Mouse (Mus musculus) lung, postnatal 0 days (tissue): ENCODE measurements around the gene Kmo. TPM values are rescaled to one million over a fixed set of nuclear protein-coding genes. Genes with fewer than 3 reads are reported as not detected.

Experiments
- ATAC-seq: fragments of 200-750 bp; cut with Nextera tagmentation; 2 replicates; pipeline ENCODE4 v1.8.0; 2017; ENCODE audit warnings: moderate library complexity
- DNase-seq: peaks from one replicate; pipeline ENCODE4 v3.0.0-alpha.2; 2016; ENCODE audit warnings: low spot score
- H3K27ac ChIP-seq: fragments of 300-500 bp; sonication (generic); 2 replicates; pipeline ENCODE4 v1.5.1; 2014; ENCODE audit warnings: antibody characterized with exemption, mild to moderate bottlenecking, low read length, mixed read lengths
- H3K27me3 ChIP-seq: fragments of 300-500 bp; sonication (generic); replicated peaks from 2 replicates; pipeline ENCODE4 v1.6.1; 2014; ENCODE audit warnings: low read length, mixed read lengths; ENCODE audit not compliant: insufficient read depth
- H3K36me3 ChIP-seq: fragments of 300-500 bp; sonication (generic); 2 replicates; pipeline ENCODE4 v1.6.1; 2014; ENCODE audit warnings: low read length, mixed read lengths; ENCODE audit not compliant: insufficient read depth
- H3K4me1 ChIP-seq: fragments of 300-500 bp; sonication (generic); 2 replicates; pipeline ENCODE4 v1.6.1; 2014; ENCODE audit warnings: antibody characterized with exemption, low read depth, low read length, mixed read lengths; ENCODE audit not compliant: insufficient read depth
- H3K4me2 ChIP-seq: fragments of 300-500 bp; sonication (generic); replicated peaks from 2 replicates; pipeline ENCODE4 v1.6.1; 2014; ENCODE audit warnings: low read depth, mild to moderate bottlenecking, low read length, moderate library complexity, mixed read lengths
- H3K4me3 ChIP-seq: fragments of 300-500 bp; sonication (generic); 2 replicates; pipeline ENCODE4 v1.5.1; 2014; ENCODE audit warnings: low read depth, low read length
- H3K9ac ChIP-seq: fragments of 300-500 bp; sonication (generic); replicated peaks from 2 replicates; pipeline ENCODE4 v1.6.1; 2014; ENCODE audit warnings: low read depth, mild to moderate bottlenecking
- H3K9me3 ChIP-seq: fragments of 300-500 bp; sonication (generic); 2 replicates; pipeline ENCODE4 v1.6.1; 2016; ENCODE audit warnings: low read length, mixed read lengths
- CTCF ChIP-seq: IDR thresholded peaks from 2 replicates; pipeline ENCODE4 v1.5.1; 2016; ENCODE audit warnings: antibody characterized with exemption, mild to moderate bottlenecking
- EP300 ChIP-seq: IDR thresholded peaks from 2 replicates; pipeline ENCODE4 v1.6.1; 2016; ENCODE audit warnings: antibody characterized with exemption, mild to moderate bottlenecking, control low read depth
- WGBS: fragments of 180-500 bp; shearing (Covaris S2); extraction: QIAGEN DNeasy Blood & Tissue Kit; methylation state at CpG from one replicate; pipeline ENCODE4 v1.1.7; 2014; 5-methylcytosine and 5-hydroxymethylcytosine counted together
- polyA plus RNA-seq: library from polyadenylated mRNA; unstranded; fragments of >200 nt; fragmentation: Nextera tagmentation; extraction: Ambion mirVana; gene quantifications from 2 replicates; pipeline ENCODE4 v1.2.1, GENCODE M21; 2015

Gene Kmo
- polyA plus RNA-seq, 1 experiment from 2014 or later = 0.21 TPM

GRCm38 (mm10) chr1:175643496-175644265 lies 23.5 kb downstream of the Kmo start:
- no peak overlapping the region for H3K27ac ChIP-seq
- no peak overlapping the region for H3K4me2 ChIP-seq
- no peak overlapping the region for H3K4me3 ChIP-seq
- H3K9me3 ChIP-seq = no peaks in the 10 kb centered on the region
- no peak overlapping the region for H3K9ac ChIP-seq
- no peaks in the 10 kb centered on the region for H3K4me1 ChIP-seq
- DNase-seq = no peak
- TF ChIP-seq CTCF (no peak), EP300 (no peak)
- 50% methylated on average over 5 of the region's 5 CpGs for WGBS
- no peaks in the 10 kb centered on the region for H3K36me3 ChIP-seq
- H3K27me3 ChIP-seq = no peaks in the 10 kb centered on the region
- ATAC-seq = no peak

- Histone ChIP-seq H3K36me3 (no peaks in the 10 kb centered on the region), H3K4me2 (no peak overlapping the region), H3K4me1 (no peaks in the 10 kb centered on the region), H3K27me3 (no peaks in the 10 kb centered on the region), H3K4me3 (no peak overlapping the region), H3K9ac (no peak overlapping the region), H3K27ac (no peak overlapping the region), H3K9me3 (no peaks in the 10 kb centered on the region)
- no peak for ATAC-seq
- whole genome bisulfite sequencing = 32% methylated on average over 9 of the region's 9 CpGs
- no peak for DNase-seq
- TF ChIP-seq CTCF (no peak), EP300 (no peak)
Measured at GRCm38 (mm10) chr1:175646952-175647351, 26.8 kb downstream of the Kmo start.

- H3K4me2 ChIP-seq = no peak overlapping the region
- no peaks in the 10 kb centered on the region for H3K27me3 ChIP-seq
- no peak overlapping the region for H3K4me3 ChIP-seq
- H3K9me3 ChIP-seq = no peaks in the 10 kb centered on the region
- no peaks in the 10 kb centered on the region for H3K4me1 ChIP-seq
- H3K27ac ChIP-seq = no peak overlapping the region
- 92% methylated on average over 4 of the region's 4 CpGs for WGBS
- DNase-seq (no peak), ATAC-seq (no peak)
- no peak for TF ChIP-seq EP300
- TF ChIP-seq CTCF = no peak
- H3K36me3 ChIP-seq = no peaks in the 10 kb centered on the region
- no peak overlapping the region for H3K9ac ChIP-seq
Measured at GRCm38 (mm10) chr1:175648615-175649014, 28.4 kb downstream of the Kmo start.

GRCm38 (mm10) chr1:175659900-175660299 lies 39.7 kb downstream of the Kmo start:
- Histone ChIP-seq H3K27me3 (no peaks in the 10 kb centered on the region), H3K9me3 (no peaks in the 10 kb centered on the region), H3K9ac (no peak overlapping the region), H3K4me3 (no peak overlapping the region), H3K36me3 (no peaks in the 10 kb centered on the region), H3K27ac (no peak overlapping the region), H3K4me1 (no peaks in the 10 kb centered on the region), H3K4me2 (no peak overlapping the region)
- no peak for TF ChIP-seq CTCF
- TF ChIP-seq EP300 = no peak
- DNase-seq (no peak), ATAC-seq (no peak)
- 86% methylated on average over 4 of the region's 4 CpGs for WGBS

GRCm38 (mm10) chr1:175668666-175669405 lies 48.7 kb downstream of the Kmo start:
- ATAC-seq = no peak; the same call in 1 of the 2 replicates

GRCm38 (mm10) chr1:175669456-175669855 lies 49.3 kb downstream of the Kmo start:
- Histone ChIP-seq H3K9me3 (no peaks in the 10 kb centered on the region), H3K4me3 (no peak overlapping the region), H3K27me3 (no peaks in the 10 kb centered on the region), H3K9ac (no peak overlapping the region), H3K4me2 (no peak overlapping the region), H3K27ac (no peak overlapping the region), H3K4me1 (no peaks in the 10 kb centered on the region), H3K36me3 (no peaks in the 10 kb centered on the region)
- DNase-seq (no peak), ATAC-seq (no peak)
- 87% methylated on average over 3 of the region's 3 CpGs for WGBS
- no peak for TF ChIP-seq CTCF
- no peak for TF ChIP-seq EP300

More at GRCm38 (mm10) chr1:175668666-175669405, 48.7 kb downstream of the Kmo start:
- no peaks in the 10 kb centered on the region for H3K9me3 ChIP-seq
- H3K27me3 ChIP-seq = no peaks in the 10 kb centered on the region
- no peaks in the 10 kb centered on the region for H3K4me1 ChIP-seq
- peak; percentile 46 for DNase-seq
- no peak overlapping the region for H3K4me2 ChIP-seq
- WGBS = 66% methylated on average over 5 of the region's 5 CpGs
- no peak overlapping the region for H3K9ac ChIP-seq
- H3K4me3 ChIP-seq = no peak overlapping the region
- TF ChIP-seq CTCF (peak; percentile 74), EP300 (no peak)
- no peak overlapping the region for H3K27ac ChIP-seq
- H3K36me3 ChIP-seq = no peaks in the 10 kb centered on the region
